Mouse (Mus musculus): ENCODE data around the gene Ltk. TPM values are rescaled to one million over a fixed set of nuclear protein-coding genes. Genes with fewer than 3 reads are reported as not detected.

Ltk gene
- polyA plus RNA-seq, 1 experiment from 2014 or later = not detected

DNA sequence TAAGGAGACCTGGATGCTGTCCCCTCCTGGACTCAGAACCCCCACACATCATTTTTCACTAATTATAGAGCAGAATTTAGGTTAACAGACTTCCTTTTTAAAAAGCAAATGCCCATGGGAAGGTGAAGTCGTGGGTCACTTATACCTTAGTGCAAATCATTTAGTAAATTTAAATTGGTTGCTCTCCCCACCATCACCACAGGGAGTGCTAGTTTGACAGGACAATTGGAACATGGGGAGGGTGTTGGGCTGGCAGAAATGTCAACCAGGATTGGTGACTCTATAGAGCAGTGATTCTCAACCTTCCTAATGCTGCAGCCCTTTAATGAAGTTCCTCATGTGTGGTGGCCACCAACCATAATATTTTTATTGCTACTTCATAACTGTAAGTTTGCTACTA, 14.9 kb downstream of the Ltk start:
- Histone ChIP-seq H3K4me2 (ENCODE audit: low read depth, severe bottlenecking) (no peak overlapping the region), H3K9me3 (ENCODE audit: control insufficient read depth, low read length) (no peaks in the 10 kb centered on the region), H3K9ac (ENCODE audit: low read length) (no peak overlapping the region), H3K27ac (replicated peaks; ENCODE audit: low read depth, low read length) (no peak overlapping the region), H3K4me3 (ENCODE audit: low read depth, low read length) (no peak overlapping the region), H3K36me3 (ENCODE audit: control insufficient read depth, insufficient read depth, low read length) (no peaks in the 10 kb centered on the region), H3K27me3 (ENCODE audit: control insufficient read depth, insufficient read depth, low read length) (peaks cover 42% of the 10 kb centered on the region), H3K4me1 (ENCODE audit: control insufficient read depth, insufficient read depth, low read length) (peaks cover 14% of the 10 kb centered on the region)
- no peak for ATAC-seq (ENCODE audit: insufficient number of reproducible peaks, low FRiP score, low TSS enrichment, low read depth)
- DNase-seq (ENCODE audit: low spot score) = peak; percentile 23
- WGBS = 7% methylated on average over 1 of the region's 1 CpGs

DNA sequence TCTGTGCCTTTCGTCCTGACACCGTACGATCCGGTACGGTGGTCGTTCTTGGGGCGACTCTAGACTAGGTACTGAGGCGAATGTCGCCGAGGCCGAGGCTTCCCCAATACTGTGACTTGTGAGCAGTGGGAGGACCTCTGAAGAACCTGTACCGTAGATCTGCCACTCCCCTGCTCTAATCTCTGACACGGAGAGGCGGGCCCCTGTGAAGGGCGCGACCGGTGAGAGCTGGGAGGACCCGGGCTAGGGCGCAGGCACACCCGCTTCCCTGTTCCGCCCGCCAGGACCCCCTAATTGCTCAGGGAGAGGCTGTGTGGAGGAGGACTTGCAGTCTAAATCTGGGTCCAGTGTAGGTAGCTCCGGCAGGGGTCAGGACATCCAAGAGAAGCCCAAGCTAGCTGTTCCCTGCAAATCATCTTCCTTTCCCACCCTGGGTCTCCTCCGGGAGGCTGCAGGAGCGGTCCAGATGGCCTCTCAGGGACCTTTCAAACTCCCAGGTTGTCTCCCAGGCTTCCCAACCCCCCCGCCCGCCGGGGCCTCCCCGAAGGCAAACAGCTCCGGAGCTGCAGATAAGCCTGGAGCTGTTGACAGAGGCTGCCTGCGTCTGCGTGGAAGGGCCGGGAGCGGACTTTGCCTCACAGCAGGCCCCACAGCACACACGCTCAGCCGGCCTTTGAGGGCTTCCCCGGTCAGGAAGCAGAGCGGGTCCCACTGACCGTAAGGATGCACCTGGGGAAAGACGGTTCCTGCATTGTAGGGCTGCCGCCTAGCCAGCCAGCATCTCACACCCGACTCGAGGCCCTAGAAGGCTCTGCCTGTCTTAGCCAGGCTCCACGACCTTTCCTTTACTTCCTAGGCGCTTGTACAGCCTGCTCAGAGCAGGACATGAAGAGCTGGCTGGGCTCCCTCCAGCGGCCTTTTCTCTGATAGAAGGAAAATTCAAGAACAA, 15.8 kb downstream of the Ltk start:
- Histone ChIP-seq H3K27me3 (ENCODE audit: control insufficient read depth, insufficient read depth, low read length) (peaks cover 40% of the 10 kb centered on the region), H3K36me3 (ENCODE audit: control insufficient read depth, insufficient read depth, low read length) (no peaks in the 10 kb centered on the region), H3K4me1 (ENCODE audit: control insufficient read depth, insufficient read depth, low read length) (peaks cover 14% of the 10 kb centered on the region), H3K4me3 (ENCODE audit: low read depth, low read length) (peak overlapping the region; percentile 14; the same call in 1 of the 2 replicates), H3K9me3 (ENCODE audit: control insufficient read depth, low read length) (no peaks in the 10 kb centered on the region), H3K27ac (replicated peaks; ENCODE audit: low read depth, low read length) (no peak overlapping the region), H3K9ac (ENCODE audit: low read length) (peak overlapping the region; percentile 37; the same call in 1 of the 2 replicates), H3K4me2 (ENCODE audit: low read depth, severe bottlenecking) (peak overlapping the region; percentile 33)
- ATAC-seq (ENCODE audit: insufficient number of reproducible peaks, low FRiP score, low TSS enrichment, low read depth) (no peak), DNase-seq (ENCODE audit: low spot score) (peak; percentile 60)
- 2% methylated on average over 45 of the region's 46 CpGs for WGBS

DNA sequence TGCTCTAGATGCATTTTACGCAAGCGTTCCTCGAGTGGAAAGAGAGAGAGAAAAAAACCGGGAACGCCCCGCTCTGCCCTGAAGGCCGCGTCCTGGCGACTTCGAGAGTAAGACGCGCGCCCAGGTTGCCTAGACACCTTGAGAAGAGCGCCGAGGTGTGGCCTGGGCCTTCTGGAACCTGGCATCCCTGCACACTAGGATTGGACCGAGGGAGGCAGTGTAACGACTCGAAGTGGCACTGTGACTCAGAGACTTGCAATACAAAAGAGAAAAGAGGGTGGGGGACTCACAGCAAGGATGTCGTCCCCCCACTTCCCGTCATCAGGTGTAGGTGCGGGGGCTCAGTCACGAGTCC, 16.4 kb downstream of the Ltk start:
- Histone ChIP-seq H3K27ac (replicated peaks; ENCODE audit: low read depth, low read length) (no peak overlapping the region), H3K36me3 (ENCODE audit: control insufficient read depth, insufficient read depth, low read length) (no peaks in the 10 kb centered on the region), H3K4me3 (ENCODE audit: low read depth, low read length) (no peak overlapping the region; the same call in 1 of the 2 replicates), H3K4me2 (ENCODE audit: low read depth, severe bottlenecking) (no peak overlapping the region), H3K9me3 (ENCODE audit: control insufficient read depth, low read length) (no peaks in the 10 kb centered on the region), H3K4me1 (ENCODE audit: control insufficient read depth, insufficient read depth, low read length) (peaks cover 14% of the 10 kb centered on the region), H3K27me3 (ENCODE audit: control insufficient read depth, insufficient read depth, low read length) (peaks cover 36% of the 10 kb centered on the region), H3K9ac (ENCODE audit: low read length) (no peak overlapping the region)
- WGBS = 3% methylated on average over 22 of the region's 22 CpGs
- DNase-seq (ENCODE audit: low spot score) (no peak), ATAC-seq (ENCODE audit: insufficient number of reproducible peaks, low FRiP score, low TSS enrichment, low read depth) (no peak)

DNA sequence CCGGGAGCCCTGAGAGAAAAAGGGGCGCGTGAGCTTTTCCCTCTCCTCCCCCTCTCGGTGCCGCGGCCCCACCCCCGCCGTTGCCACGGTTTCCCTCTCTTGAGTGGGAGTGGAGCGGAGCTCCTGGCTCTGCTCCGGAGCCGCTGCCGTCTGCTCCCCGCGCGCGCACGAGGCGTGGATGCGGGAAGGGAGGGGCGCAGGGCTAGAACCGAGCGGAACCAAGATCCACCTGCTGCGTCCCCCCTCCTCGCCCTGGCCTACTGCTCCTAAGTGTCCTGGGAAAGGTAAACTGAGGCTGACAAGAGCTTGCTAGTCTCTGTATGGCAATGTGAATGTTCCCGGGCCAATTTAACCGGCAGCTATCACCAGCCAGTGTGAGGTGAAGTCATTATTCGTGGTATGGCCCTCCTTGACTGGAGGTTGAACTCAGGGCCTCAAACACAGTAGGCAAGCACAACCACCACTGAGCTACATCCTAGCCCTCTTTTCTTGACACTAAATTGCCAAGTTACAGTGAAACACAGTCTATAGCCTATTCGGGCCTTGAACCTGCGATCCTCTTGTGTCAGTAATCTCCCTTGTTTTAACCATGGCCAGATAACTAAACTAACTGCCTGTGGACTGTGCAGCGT, 16.9 kb downstream of the Ltk start:
- Histone ChIP-seq H3K4me1 (ENCODE audit: control insufficient read depth, insufficient read depth, low read length) (peaks cover 14% of the 10 kb centered on the region), H3K9ac (ENCODE audit: low read length) (no peak overlapping the region), H3K27ac (replicated peaks; ENCODE audit: low read depth, low read length) (no peak overlapping the region), H3K36me3 (ENCODE audit: control insufficient read depth, insufficient read depth, low read length) (no peaks in the 10 kb centered on the region), H3K4me2 (ENCODE audit: low read depth, severe bottlenecking) (peak overlapping the region; percentile 98), H3K9me3 (ENCODE audit: control insufficient read depth, low read length) (no peaks in the 10 kb centered on the region), H3K4me3 (ENCODE audit: low read depth, low read length) (peak overlapping the region; percentile 47), H3K27me3 (ENCODE audit: control insufficient read depth, insufficient read depth, low read length) (peaks cover 35% of the 10 kb centered on the region)
- DNase-seq (ENCODE audit: low spot score) (no peak), ATAC-seq (ENCODE audit: insufficient number of reproducible peaks, low FRiP score, low TSS enrichment, low read depth) (no peak)
- 11% methylated on average over 26 of the region's 31 CpGs for WGBS

DNA sequence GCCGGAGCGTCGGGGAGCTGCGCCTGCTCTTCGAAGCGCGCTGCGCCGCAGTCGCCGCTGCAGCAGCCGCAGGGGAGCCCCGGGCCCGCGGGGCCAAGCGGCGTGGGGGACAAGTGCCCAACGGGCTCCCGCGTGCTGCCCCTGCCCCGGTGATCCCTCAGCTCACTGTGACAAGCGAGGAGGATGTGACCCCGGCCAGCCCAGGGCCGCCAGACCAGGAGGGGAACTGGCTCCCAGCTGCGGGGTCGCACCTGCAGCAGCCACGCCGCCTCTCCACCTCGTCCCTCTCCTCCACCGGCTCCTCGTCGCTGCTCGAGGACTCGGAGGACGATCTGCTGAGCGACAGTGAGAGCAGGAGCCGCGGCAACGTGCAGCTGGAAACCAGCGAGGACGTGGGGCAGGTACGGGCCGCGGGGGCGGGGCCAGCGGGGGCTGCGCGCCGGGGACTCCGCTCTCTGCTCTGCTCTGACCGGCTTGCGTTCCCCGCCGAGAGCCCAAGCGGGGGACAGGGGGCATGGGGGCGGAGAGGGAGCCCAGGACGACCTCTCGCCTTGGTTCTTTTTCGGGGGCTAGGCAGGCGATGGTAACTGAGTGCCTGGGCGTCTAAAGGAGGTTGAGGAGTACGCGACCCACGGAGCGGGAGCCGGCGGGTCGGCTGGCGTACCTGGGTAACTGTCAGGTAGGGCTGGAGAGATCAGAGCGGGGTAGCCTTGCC, 17.6 kb downstream of the Ltk start:
- peak; percentile 13; the same call in 1 of the 2 replicates for ATAC-seq (ENCODE audit: insufficient number of reproducible peaks, low FRiP score, low TSS enrichment, low read depth)
- Histone ChIP-seq H3K4me3 (ENCODE audit: low read depth, low read length) (peak overlapping the region; percentile 47), H3K27ac (replicated peaks; ENCODE audit: low read depth, low read length) (no peak overlapping the region), H3K36me3 (ENCODE audit: control insufficient read depth, insufficient read depth, low read length) (no peaks in the 10 kb centered on the region), H3K4me2 (ENCODE audit: low read depth, severe bottlenecking) (peak overlapping the region; percentile 98), H3K9me3 (ENCODE audit: control insufficient read depth, low read length) (no peaks in the 10 kb centered on the region), H3K27me3 (ENCODE audit: control insufficient read depth, insufficient read depth, low read length) (peaks cover 35% of the 10 kb centered on the region), H3K9ac (ENCODE audit: low read length) (peak overlapping the region; percentile 60), H3K4me1 (ENCODE audit: control insufficient read depth, insufficient read depth, low read length) (peaks cover 14% of the 10 kb centered on the region)
- WGBS = under 1% methylated on average over 70 of the region's 70 CpGs
- peak; percentile 67 for DNase-seq (ENCODE audit: low spot score)

DNA sequence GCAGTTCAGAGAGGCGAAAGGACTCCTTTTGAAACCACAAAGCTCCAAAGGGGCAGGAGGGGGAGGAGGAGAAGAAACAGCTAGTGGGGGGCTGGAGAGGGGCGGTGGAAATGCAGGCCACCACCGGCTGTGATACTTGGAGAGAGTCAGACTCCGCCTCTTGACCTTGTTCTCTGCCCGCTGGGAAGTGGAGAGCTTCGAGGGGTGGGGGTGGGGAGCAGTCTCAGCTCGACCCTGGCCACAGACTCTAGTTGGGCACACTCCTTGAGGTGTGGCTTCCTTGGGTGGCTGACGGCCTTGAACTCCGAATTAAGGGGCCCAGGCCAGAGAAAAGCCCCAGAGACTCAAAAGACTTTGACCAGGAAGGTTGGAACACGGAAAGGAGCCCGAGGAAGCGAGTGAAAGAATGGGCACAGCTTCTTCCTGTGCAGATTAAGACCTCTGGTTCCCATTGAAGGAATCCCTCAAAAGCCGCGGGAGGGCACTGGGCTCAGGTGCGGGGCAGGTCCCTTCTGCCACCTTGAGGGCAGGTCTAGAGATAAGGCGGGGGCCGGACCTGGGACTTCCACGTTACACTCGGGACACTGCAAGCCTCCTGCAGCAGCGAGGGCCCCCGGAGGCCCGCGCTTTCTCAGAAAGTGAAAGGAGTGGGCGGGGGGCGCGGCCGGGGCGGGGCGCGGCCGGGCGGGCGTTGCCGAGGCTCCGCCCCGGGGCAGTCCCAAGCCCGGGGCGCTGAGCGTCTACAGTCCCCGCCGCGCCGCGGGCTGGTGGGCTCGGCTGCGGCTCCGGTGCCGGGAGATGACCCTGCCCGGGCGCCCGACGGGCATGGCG, 18.4 kb downstream of the Ltk start, which contains the start of gene Itpka:
Gene Itpka (plus strand): TSS at position 757 of the 831 bp plus-strand sequence.
- peaks cover 14% of the 10 kb centered on the region for H3K4me1 ChIP-seq (ENCODE audit: control insufficient read depth, insufficient read depth, low read length)
- peak within 1 kb of the TSS; percentile 98 for H3K4me2 ChIP-seq (ENCODE audit: low read depth, severe bottlenecking)
- H3K27ac ChIP-seq (replicated peaks; ENCODE audit: low read depth, low read length) = peak within 1 kb of the TSS; percentile 36; the same call in 1 of the 2 replicates
- peaks cover 37% of the 10 kb centered on the region for H3K27me3 ChIP-seq (ENCODE audit: control insufficient read depth, insufficient read depth, low read length)
- H3K4me3 ChIP-seq (ENCODE audit: low read depth, low read length) = peak within 1 kb of the TSS; percentile 47
- ATAC-seq (ENCODE audit: insufficient number of reproducible peaks, low FRiP score, low TSS enrichment, low read depth) = peak; percentile 79
- peak within 1 kb of the TSS; percentile 60 for H3K9ac ChIP-seq (ENCODE audit: low read length)
- peak; percentile 85 for DNase-seq (ENCODE audit: low spot score)
- H3K9me3 ChIP-seq (ENCODE audit: control insufficient read depth, low read length) = no peaks in the 10 kb centered on the region
- WGBS = under 1% methylated on average over 49 of the region's 53 CpGs
- no peaks in the 10 kb centered on the region for H3K36me3 ChIP-seq (ENCODE audit: control insufficient read depth, insufficient read depth, low read length)

DNA sequence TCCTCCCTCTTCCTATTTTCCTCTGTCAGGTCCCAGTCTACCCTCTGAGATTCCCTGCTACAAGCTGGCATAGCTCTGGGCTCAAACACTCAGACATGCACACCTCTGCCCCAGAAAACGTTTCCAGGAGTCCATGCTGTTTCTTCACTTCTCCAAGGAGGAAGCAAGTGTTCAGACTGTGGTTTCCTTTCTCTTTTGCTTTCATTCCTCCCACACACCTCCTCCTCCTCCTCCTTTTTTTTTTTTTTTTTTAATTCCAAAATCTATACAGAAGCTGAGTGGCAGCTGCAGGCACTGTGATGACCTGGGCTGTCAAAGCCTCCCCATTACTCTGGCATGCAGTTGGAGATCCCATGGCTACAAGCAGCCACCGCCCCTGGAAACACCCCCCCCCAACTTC, 19.7 kb downstream of the Ltk start:
- Histone ChIP-seq H3K27me3 (ENCODE audit: control insufficient read depth, insufficient read depth, low read length) (peaks cover 33% of the 10 kb centered on the region), H3K27ac (replicated peaks; ENCODE audit: low read depth, low read length) (no peak overlapping the region)
- 29% methylated on average over 2 of the region's 2 CpGs for WGBS

More for the DNA sequence above, 19.7 kb downstream of the Ltk start:
- no peak overlapping the region for H3K9ac ChIP-seq (ENCODE audit: low read length)
- no peaks in the 10 kb centered on the region for H3K9me3 ChIP-seq (ENCODE audit: control insufficient read depth, low read length)
- H3K4me2 ChIP-seq (ENCODE audit: low read depth, severe bottlenecking) = no peak overlapping the region
- no peak for DNase-seq (ENCODE audit: low spot score)
- no peak overlapping the region for H3K4me3 ChIP-seq (ENCODE audit: low read depth, low read length)
- ATAC-seq (ENCODE audit: insufficient number of reproducible peaks, low FRiP score, low TSS enrichment, low read depth) = no peak
- H3K4me1 ChIP-seq (ENCODE audit: control insufficient read depth, insufficient read depth, low read length) = peaks cover 14% of the 10 kb centered on the region
- no peaks in the 10 kb centered on the region for H3K36me3 ChIP-seq (ENCODE audit: control insufficient read depth, insufficient read depth, low read length)

Data from limb, embryonic 11.5 days (tissue).